Mouse (Mus musculus) cerebellum, postnatal 25 days (tissue): ENCODE results near the gene Tmem74b.

ENCODE experiments used
- DNase-seq, 2 experiments: peaks; one replicate each; pipeline ENCODE4 v3.0.0; 2021; ENCODE audit warnings: mixed read lengths in 2 of 2

The Tmem74b gene

GRCm38 (mm10) chr2:151742850-151743679 lies 41.3 kb downstream of the Tmem74b start:
- no peak for DNase-seq

GRCm38 (mm10) chr2:151743845-151744244 lies 42.0 kb downstream of the Tmem74b start, which contains the start of gene Psmf1:
Gene Psmf1 (minus strand): TSS chr2:151744186.
- no peak for DNase-seq

GRCm38 (mm10) chr2:151747847-151748705 lies 46.3 kb downstream of the Tmem74b start:
- DNase-seq: peak; percentile 70 to 80

GRCm38 (mm10) chr2:151751330-151751729 lies 49.5 kb downstream of the Tmem74b start:
- no peak for DNase-seq

GRCm38 (mm10) chr2:151756277-151757061 lies 54.7 kb downstream of the Tmem74b start:
- DNase-seq: no peak

- DNase-seq: no peak
Observed at GRCm38 (mm10) chr2:151757451-151757850, 55.6 kb downstream of the Tmem74b start.

GRCm38 (mm10) chr2:151758806-151759353 lies 57.1 kb downstream of the Tmem74b start:
- no peak for DNase-seq
